Mouse (Mus musculus) adipocyte (in vitro differentiated cells): ENCODE measurements around the gene Capg.

Experiments
- DNase-seq: peaks from one replicate; pipeline ENCODE4 v3.0.0-alpha.2; 2016; ENCODE audit warnings: low spot score

Capg gene

DNA sequence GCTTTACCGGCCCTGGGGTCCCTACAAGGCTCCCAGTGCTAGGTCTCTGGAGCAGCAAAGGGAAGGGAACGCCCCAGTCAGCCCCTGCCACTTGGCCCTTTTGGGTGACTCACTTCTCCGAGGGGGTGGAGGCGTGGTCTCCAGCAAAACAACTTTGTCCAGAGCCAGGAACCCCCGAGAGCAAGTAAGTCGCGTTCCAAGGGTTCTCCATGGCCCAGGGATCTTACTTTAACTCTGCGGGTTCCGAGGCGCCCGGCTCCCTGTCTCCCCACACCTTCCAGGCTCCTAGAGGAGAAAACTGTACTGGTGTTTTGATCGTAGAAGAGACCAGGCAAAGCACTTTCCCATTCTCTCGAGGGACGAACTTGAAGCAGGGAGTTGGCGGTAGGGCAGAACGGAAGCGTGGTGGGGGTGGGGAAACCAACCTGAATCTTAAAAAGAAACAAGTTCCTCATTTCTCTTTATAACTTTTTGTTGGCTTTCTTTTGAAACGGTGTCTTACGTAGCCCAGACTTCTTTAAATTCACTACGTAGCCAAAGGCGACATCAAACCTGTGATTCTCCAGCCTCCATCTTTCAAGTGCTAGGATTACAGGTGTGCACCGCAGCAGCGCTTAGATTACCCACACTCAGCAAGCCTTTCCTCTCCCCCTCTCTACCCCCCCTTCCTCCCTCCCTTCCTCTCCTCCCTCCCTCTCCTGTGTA is at the start of gene Capg:
TSS of gene Capg (plus strand) at position 109 of the 705 bp plus-strand sequence.
- peak; percentile 40 for DNase-seq

DNA sequence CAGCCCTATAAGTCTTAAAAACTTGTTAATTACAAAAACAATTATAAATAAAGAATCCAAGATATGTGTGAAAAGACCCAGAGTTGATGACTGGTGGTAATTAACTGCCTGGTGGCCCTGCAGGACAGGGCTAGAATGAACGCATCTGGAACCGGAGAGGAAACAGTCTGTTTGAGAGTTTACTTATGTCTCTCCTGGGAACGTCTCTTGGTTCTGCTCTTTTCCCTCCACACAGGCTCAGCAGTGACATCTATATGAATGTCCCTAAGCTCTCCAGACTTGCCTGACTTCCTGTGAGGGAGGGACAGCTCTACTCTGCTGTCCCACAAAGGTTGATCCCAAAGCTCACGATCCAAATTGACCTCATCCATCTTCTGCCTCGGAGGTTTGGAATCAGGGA is 45.2 kb upstream of the Capg start:
- no peak for DNase-seq

DNA sequence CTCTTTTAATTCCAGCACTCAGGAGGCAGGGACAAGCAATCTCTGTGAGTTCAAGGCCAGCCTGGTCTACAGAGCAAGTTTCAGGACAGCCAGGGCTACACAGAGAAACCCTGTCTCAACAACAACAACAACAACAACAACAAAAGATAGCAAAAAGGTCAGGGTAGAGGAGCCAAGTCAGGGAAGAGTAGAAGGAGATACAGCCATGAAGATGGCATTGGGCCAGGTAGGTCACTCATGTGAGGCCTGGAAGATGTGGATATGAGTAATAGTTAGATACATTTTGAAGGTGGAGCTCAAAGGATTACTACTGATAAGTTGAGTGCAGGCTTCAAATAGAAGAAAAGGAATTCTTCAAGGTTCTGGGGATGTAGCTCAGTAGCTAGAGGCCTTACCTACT is 40.9 kb upstream of the Capg start:
- no peak for DNase-seq

DNA sequence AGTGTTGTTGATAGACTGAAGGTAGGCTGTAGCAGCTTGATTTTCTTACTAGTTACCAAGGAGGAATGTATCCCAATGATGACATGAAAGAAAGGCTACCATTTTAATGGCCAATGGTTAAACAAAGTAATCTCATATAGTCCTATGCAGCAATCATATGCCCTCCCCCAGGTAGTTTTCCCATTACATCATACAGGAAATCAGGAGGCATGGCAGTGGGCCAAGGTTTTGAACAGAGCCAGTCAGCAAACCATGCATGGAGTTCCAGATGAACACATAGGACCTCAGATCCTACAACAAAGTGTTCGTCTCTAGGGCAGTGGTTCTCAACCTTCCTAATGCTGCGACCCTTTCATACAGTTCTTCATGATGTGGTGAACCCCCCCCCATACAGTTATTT is 40.3 kb upstream of the Capg start:
- peak; percentile 84 for DNase-seq

DNA sequence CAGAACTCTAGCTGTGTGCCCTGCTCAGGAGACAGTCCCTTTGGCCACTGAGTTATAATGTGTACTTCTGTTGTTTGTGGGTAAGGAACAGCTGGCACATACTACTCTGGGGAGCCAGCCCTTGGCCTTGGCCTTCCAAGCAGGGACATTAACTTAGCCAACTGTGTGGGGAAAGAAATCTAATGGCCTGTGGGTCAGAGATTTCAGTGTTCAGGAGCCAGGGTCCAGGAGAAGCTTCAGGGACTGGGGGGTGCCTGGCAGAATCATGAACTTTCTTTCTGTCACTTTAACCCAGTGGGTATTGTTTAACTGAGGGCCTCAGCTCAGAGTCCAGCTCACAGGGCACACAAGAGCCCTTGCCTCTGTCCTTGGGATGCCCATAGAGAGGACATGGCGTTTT is 38.1 kb upstream of the Capg start:
- peak; percentile 92 for DNase-seq

DNA sequence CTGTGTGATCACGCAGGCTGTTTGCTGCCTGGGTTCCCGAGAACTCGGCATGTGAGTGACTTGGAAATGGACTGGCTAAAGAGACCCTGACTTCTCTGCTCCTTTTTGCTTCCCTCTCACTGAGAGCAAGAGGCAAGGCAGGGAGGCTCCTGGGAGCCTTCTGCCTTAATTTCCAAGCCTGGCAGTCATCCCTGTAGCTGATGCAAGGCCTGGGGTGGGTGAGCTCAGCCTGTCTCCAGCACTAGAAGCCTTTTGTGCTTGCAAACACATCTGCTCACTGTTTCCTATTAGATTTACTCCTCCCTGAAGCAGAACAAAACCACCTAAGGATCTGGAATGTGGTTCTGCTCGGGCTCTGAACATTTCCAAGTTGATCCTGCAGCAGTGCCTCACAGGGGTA is 35.6 kb upstream of the Capg start:
- DNase-seq, result peak; percentile 96

DNA sequence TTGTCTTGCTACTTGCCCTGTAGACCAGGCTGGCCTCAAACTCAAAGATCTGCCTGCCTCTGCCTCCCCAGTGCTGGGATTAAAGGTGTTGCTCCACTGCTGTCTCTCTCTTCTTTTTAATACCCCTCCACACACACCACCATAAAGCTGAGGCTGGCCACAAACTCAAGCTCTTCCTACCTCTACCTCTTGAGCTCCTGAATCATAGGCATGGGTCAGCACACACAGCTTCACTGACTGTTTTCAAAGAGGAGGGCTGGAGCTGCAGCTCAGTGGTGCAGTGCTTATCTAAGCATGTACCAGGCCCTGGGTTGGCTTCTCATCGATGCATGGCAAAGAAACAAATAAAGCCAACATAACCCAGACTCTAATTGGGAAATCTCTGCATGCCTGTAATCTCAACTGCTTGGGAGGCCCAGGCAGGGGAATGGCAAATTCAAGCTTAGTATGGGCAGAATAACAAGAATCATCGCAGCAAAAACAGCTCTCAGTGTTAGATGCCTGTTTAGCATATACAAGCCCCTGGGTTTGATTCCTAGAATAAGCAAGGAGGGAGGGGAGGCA is 34.2 kb upstream of the Capg start:
- DNase-seq, result peak; percentile 83

DNA sequence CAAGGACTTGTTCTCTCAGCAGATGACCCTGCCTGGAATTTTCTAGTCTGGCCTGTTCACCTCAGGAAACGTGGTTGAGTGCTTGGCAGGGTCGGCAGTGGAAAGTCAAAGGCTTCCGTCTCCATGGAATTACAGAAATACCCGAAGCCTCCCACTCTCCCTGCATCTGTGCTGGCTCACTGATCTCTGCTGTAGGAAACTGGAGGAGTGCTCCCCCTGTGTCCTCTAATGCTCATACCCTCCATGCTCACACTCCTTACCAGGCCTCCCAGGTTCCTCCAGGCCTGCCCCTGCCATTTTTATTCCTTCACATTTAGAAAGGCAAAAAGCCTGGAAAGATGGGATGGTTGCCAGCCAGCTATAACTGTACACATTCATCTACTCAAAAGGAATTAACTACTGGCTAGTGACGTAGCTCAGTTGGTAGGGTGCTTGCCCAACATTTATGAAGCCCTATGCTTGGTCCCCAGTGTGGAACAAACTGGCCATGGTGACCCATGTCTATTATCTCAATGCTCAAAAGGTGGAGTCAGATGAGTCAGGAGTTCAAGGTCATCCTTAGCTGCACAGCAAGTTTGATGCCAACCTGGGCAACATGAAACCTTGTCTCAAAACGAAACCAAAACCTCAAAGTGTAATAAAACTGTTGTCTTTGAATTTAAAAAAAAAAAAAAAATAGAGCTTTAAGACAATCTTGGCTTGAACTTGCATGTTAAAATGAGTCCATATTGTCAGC is 33.3 kb upstream of the Capg start:
- peak; percentile 60 for DNase-seq

DNA sequence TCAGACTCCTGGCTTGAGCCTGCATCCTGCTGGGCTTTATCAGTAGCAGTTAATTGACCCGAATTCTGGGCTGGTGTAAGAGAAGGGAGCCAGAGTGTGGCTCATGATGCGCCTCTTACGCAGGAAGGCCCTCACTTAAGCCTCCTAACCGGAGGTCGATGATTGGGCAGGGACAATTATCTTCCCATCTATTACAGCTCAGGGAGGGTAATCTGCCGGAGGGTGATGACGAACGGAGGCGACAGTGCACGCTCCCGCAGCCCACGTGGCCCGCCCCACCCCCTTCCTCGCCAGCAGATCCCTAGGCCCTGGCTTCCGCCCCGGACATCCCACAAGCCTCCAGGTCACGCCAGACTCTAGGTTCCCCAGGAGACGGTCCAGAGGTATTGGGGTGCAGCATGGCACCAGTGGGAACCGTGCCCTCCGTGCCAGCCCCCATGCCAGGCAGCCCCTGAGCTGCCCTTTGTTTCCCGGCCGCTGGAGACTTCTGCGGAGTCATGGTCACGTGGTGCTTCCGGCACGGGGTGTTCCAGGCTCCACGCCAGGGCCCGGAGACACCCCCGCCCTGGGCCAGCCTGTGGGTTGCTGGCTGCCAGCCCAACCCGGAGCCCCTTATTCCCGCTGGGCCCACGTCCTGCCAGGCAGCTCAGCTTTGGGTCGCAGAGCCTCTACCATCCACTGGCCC is 31.7 kb upstream of the Capg start:
- DNase-seq, result peak; percentile 80

DNA sequence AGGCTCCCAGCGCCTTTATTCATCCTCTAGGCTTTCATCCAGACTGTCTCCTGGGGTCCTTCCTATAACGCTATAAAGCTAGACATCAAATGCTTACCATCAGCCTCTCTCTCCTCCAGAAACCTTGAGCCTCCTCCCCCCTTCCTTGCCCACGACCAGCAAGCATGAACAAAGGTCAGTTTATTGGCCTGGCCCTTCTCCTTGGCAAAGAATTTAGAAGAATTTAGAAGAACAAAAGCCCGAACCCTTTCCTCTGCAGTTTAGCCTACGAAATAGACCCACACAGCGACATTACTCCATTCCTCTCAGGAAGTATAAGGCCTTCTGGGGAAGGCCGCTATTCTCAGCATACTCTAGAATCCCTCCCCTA is 31.1 kb upstream of the Capg start:
- peak; percentile 87 for DNase-seq

DNA sequence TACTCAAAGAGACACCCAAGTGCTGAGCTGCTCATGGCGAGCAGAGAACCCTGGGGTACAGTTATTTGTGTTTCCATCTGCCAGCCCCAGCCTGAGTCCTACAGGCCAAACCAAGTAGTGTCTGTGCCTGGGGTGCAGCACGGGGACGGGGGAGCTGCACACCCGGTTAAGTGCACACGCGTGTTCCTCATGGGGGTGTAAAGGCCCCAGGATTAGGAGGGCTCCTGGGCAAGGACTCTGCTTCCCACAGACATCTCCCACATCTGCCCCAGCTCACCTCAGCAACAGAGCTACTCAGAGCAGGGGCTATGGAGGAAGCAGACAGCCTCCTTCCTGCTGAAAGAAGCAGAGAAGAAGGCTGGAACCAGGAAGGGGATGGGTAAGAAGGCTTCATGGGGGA is 28.5 kb upstream of the Capg start:
- DNase-seq, result no peak

DNA sequence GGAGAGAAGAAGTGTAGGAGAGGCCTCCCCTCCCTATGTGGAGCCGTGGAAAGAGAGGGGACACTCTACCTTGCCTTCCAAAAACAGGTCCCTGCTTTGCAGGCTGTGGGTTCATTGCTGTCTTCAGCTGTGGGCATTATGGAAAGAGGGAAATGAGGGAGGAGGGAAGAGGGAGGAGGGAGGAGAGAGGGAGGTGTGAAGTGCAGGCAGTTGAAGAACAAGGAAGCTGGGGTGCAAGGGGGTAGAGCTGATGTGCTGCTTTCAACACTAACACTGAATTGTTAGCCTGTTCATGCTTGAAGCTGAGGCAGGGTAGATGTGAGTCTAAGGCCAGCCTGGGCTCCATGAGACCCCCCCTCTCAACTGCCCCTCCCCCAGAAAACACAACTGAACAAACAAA is 25.3 kb upstream of the Capg start:
- DNase-seq, result no peak

DNA sequence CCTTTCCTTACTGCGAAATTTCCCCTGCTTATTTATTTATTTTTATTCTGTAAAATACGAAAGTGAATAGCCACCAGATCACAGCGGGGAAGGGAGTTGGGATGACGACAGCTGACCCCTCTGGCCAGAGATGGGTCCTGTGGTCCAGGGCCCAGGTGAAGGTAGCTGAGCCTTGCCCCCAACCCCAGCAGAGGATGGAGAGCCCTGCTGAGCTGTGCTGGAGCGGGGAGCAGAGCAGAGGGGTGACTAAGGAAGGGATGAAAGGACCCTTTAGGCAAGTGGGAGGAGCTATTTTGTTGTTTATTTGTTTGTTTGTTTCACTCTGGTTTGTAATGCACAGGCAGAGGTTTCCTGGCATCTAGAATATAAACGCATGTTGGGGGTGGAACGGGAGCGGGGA is 24.9 kb upstream of the Capg start:
- DNase-seq, result no peak

DNA sequence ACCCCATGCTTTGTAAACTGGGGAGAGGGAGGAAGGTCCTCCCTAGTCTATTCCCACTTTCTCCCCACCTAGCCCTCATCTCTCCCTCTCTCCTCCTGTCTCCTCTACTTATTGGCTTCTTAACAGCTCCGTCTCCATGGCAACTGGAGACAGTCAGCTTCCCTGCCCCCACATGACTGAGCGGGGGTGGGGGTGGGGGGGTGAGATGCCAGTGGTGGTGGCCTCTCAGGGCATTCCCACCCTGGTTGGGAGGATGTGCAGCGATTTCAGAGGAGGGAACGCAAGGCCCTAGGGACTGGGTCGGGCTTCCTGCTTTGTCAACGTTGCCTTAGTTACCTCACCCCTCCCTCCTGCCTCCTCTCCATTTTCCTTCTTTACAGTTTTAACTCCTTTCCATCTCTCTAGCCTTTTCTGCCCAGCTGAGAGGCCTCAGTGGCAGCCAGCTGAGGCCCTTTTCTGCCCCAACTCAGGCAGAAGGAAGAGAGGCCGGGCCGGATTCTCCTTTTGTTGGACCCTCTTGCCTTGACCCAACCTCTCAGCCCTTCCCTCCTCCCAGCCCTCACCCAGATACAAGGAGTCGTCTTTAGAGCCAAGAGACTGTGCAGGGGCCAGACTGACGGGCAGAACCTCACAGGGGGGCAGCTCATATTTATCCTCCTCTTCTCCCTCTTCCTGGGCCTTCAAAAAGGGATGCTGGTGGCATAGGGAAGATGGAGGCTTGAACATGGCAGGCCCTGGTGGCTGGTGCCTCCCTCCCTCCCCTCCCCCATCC is 24.1 kb upstream of the Capg start:
- DNase-seq, result no peak

DNA sequence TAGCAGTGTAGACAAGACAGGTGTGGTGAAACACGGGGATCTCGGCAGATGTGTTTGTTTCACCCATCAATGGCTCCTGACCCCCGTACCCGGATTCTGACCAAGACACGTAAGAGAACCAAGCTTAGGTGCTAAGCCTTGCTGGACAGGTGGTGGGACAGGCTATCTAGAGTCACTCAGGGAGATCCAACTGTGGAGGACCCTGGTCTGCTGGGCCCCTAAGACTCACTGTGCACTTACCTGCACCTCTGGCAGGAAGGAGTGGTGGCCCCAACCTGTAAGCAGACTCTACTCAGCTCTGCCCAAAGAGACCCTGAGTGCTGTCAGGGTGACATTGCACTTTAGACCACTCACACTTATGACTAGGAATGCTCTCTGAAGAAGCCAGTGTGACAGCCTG is 23.3 kb upstream of the Capg start:
- DNase-seq, result no peak

DNA sequence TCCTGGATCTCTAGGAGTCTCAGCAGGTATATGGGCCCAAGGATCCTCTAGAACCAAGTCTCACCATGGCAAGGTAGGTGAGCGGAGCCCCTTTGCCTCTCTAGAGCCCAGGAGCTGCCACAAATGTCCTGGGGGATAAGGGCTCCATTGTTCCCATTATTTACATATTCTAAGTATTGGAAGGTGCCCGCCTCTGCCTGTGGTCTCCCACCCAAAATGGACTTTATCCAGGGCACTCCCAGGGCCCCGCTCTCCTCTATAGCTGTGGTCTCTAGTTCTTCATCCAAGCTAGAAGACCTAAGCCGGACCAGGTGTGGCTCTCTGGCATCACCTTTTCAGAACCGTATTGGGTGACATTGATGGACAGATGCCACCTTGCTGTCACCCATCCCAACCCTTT is 22.6 kb upstream of the Capg start, which contains the start of gene Sh2d6:
TSS of gene Sh2d6 (minus strand) at position 101 of the 400 bp plus-strand sequence.
- no peak for DNase-seq

DNA sequence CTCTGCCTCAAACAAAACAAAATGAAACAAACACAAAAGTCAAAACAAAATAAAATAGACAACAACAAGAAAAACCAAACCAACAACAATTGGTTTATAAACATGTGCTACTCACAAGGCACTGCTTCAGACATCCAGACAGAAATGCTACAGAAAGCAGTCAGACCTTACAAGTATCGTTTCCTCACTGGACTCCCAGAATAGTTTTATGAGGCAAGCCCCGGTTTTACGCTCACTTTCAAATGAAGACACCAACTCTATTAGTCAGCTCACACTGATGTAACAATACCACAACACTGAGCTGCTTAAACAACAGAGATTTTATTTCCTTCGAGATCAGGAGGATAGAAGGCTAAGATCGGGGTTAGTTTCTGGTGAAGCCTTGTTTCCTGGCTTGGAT is 21.9 kb upstream of the Capg start:
- no peak for DNase-seq

DNA sequence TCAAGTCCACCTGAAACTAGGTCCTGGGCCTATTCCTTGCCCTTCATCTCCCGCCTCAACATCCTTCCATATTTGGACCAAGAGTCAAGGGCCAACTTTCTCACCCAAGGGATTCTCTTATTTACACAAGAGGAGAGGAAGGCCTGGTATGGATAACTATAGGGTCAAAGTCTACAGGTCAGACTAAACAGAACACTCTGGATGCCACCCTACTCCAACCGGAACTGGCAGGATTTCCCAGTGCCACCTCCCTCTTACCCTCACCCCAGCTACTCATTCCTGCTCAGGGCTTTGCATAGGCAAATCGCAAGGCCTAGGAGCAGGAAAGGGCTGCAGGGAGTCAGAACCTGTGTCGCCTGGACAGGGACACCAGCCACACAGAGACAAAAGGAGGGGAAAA is 21.0 kb upstream of the Capg start:
- DNase-seq, result no peak

DNA sequence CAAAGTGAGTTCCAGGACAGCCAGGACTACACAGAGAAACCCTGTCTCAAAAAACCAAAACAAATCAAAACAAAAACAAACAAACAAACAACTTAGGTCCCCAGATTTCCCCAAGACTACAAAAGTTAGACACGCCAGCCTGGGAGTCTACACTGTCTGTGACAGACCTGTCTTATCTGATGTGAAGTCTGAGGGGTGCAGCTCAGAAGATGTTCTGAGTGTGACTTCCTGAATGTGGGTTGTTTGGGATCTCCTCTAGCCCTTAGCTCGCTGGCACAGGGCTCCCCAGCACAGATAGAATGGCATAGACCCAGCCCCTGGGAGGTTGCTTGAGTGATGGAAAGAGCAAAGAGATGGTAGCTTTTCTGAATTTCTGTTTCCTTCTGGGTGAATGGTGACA is 20.0 kb upstream of the Capg start:
- DNase-seq, result no peak

DNA sequence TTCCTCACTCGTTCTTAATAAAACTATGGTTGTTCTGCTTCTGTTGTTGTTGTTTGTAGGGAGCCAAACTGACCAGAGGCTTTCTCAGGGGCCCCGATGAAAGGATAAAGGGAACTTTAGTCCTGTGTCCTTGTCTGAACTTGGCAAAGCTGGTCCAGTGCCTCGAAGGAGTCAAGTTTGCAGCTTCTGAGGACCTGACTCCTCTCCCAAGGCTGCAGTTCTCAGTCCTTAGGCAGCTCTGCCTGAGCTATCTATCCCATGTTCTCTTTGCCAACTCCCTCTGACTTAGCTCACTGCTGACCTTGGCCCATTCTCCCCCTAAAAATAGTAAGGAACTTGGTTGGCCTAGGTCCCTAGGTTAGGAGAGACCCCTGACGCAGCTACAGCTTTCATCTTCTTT is 17.1 kb upstream of the Capg start:
- peak; percentile 48 for DNase-seq

DNA sequence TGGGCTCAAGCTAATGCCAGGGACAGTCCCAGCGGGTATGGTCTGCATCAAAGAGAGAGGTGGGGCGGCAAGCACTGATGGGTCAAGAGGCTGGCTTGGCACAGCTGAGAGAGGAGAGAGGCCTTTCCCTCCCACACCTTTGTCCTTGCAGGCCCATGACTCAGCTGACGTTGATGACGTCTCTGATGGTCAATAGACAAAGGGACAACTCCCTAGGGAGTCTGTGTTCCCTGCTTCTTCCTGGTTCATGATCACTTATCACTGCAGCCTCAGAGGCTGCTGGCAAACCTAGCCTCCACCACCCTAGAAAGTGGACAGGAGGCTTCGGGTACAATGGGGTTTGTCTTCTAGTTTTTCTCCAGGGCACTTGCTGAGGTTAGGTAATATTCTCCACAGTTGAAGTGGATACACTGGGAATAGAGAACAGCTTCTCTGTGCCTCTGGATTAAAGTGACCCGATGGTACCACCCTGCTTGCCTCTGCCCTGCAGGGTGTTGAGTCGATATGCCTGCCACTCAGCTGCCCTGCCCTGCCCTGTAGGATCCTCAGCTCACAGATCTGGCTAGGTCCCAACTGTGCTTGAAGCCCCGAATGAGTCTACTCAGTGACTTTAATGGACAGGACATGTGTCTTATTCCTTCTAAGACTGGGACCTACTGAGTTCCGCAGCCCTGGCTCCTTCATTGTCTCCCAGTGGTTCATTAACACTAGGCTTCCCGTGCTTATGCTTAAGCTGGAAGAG is 15.6 kb upstream of the Capg start:
- peak; percentile 61 for DNase-seq
